Mouse (Mus musculus) kidney, adult 2 months (tissue): Measurements from ENCODE around the gene Sipa1.

ENCODE experiments used
- CTCF ChIP-seq: fragments of 200-500 bp; conservative IDR thresholded peaks from 2 replicates; pipeline ENCODE4 v1.5.1; 2011; ENCODE audit warnings: low read depth, mild to moderate bottlenecking, control low read depth, low read length, moderate library complexity, mixed read lengths; ENCODE audit not compliant: insufficient read depth, insufficient read length
- POLR2A ChIP-seq: fragments of 200-500 bp; IDR thresholded peaks from one replicate; pipeline ENCODE4 v1.6.1; 2011; ENCODE audit warnings: low read depth, low read length, control low read depth

GRCm38 (mm10) chr19:5662310-5662709 is 1.2 kb downstream of the Sipa1 start:
- TF ChIP-seq POLR2A: no peak
- TF ChIP-seq CTCF: no peak
